Mouse (Mus musculus) granulocyte monocyte progenitor cell, adult 5-6 weeks (primary cell): ENCODE measurements at regions not wholly inside any gene's neighbourhood (a gene's known extent, or its start where the extent isn't known, plus 50 kb on each side); places are given as distances from the start of the nearest gene placed in this dataset.

ENCODE experiments used
- ATAC-seq: replicated peaks from 2 replicates; pipeline ENCODE4 v1.8.0; 2016; ENCODE audit warnings: mild to moderate bottlenecking, moderate TSS enrichment, inconsistent platforms; ENCODE audit not compliant: poor library complexity, severe bottlenecking

DNA sequence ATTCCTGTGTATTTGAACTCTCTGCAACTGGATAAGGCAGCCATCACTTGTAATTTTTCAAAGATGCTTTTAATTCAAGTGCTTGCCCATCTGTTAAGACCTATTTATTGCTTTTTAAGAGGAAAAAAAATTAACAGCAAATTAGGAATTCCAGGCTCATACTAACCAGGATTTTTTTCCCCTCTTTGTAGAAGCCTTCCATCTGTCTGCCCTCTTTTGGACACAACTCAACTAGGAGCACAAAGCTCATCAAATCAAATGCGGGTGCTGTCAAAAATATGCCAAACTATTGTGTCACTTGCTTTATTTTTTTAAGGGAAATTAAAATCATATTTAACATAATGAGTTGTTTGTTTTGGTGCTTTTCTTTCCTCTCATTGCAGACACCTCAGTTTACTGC is 55.6 kb upstream of the Gm6657 start:
- no peak for ATAC-seq
